Mouse (Mus musculus): ENCODE data around the gene Filip1l. TPM values are rescaled to one million over a fixed set of nuclear protein-coding genes. Genes with fewer than 3 reads are reported as not detected.

Filip1l gene
- polyA plus RNA-seq, 1 experiment from 2014 or later: 9.8 TPM

DNA sequence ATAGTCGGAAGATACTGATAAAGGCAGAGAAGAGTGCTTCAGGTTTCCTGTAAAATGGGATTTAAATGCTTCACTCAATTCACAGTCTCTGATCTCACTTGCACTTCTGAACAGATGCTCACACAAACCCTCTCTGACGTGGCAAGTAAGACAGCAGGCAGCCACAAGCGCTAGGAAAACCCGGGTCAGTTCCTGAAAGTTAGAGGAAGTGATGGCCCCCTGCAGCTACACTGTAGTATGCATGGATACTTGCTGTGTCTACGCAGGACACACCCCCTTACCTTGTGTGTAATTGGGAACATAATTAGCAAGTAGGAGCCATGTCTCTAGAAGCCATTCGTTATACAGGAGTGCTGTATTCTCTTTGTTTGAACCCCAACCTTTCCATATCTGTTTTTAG, 129.4 kb downstream of the Filip1l start:
- H3K9me3 ChIP-seq (replicated peaks): no peaks in the 10 kb centered on the region
- no peak for ATAC-seq (ENCODE audit: low FRiP score)
- no peaks in the 10 kb centered on the region for H3K4me1 ChIP-seq
- WGBS: 54% methylated on average over 6 of the region's 6 CpGs
- no peaks in the 10 kb centered on the region for H3K27me3 ChIP-seq
- no peak overlapping the region for H3K27ac ChIP-seq
- no peak overlapping the region for H3K9ac ChIP-seq
- no peak overlapping the region for H3K4me2 ChIP-seq (replicated peaks)
- no peaks in the 10 kb centered on the region for H3K36me3 ChIP-seq
- no peak overlapping the region for H3K4me3 ChIP-seq

- no peak for ATAC-seq (ENCODE audit: low FRiP score)
- WGBS: 80% methylated on average over 4 of the region's 4 CpGs
- Histone ChIP-seq H3K4me2 (replicated peaks) (no peak overlapping the region), H3K27ac (no peak overlapping the region), H3K36me3 (no peaks in the 10 kb centered on the region), H3K4me1 (no peaks in the 10 kb centered on the region), H3K27me3 (no peaks in the 10 kb centered on the region), H3K4me3 (no peak overlapping the region), H3K9ac (no peak overlapping the region), H3K9me3 (replicated peaks) (no peaks in the 10 kb centered on the region)
These were observed 130.0 kb downstream of the Filip1l start for GRCm38 (mm10) chr16:57482911-57483310.

DNA sequence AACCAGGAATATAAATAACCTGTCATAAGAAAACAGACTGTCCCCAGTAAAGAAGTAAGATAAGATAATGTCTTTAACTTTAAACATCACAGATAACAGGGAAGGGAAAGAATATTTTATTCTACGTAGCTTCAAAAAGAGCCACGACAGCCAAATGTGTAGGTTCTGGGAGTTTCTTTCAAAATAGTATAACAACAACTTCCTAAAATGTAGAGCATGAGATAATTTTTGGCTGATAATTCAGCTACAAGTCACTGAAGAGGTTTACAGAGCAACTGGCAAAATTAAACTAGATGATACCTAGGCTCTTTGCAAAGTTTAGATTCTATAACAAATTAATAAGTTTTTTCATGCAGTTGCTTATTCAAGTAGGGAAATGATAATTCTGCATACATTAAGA, 130.6 kb downstream of the Filip1l start:
- Histone ChIP-seq H3K4me3 (no peak overlapping the region), H3K4me2 (replicated peaks) (no peak overlapping the region), H3K9me3 (replicated peaks) (no peaks in the 10 kb centered on the region), H3K27ac (no peak overlapping the region), H3K4me1 (no peaks in the 10 kb centered on the region), H3K9ac (no peak overlapping the region), H3K36me3 (no peaks in the 10 kb centered on the region), H3K27me3 (no peaks in the 10 kb centered on the region)
- ATAC-seq (ENCODE audit: low FRiP score): no peak
- WGBS: 96% methylated on average over 2 of the region's 2 CpGs

DNA sequence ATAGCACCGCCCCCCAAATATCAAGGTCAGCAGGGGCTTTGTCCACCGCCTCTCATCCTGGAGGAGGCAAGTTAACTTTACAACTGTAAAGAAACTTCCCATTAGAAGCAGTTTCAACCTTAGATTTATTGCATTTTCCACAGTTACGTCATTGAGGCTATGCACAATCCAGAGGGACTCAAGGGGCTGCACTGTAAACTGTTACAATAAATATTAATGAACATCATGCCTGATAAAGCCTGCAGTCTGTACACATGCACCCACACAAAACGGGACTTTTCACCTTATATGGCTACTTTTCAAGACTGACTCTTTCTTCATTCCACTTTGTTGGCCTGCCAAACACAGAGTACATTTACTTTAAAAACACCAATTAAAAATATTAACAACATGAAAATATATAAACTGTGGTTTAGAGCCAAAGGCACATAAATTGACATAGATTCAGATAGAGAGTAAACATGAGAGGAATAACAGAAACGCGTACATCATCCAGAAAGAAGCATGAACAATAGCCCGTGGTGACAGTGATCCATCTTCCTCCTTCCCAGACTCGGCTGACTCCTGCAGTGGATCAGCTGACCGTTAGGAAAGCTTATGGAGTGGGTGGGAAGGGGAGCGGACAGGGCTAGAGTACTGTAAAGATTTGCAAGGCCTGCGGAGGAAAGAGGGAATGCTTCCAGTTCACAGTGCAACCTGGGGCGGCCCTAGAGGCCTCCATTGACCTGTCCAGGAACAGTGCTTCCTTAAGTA, 131.3 kb downstream of the Filip1l start:
- H3K9ac ChIP-seq: no peak overlapping the region
- H3K4me2 ChIP-seq (replicated peaks): no peak overlapping the region
- no peaks in the 10 kb centered on the region for H3K27me3 ChIP-seq
- H3K27ac ChIP-seq: no peak overlapping the region
- peak; percentile 33; the same call in 1 of the 2 replicates for ATAC-seq (ENCODE audit: low FRiP score)
- no peaks in the 10 kb centered on the region for H3K4me1 ChIP-seq
- no peaks in the 10 kb centered on the region for H3K9me3 ChIP-seq (replicated peaks)
- WGBS: 58% methylated on average over 12 of the region's 12 CpGs
- no peaks in the 10 kb centered on the region for H3K36me3 ChIP-seq
- no peak overlapping the region for H3K4me3 ChIP-seq

DNA sequence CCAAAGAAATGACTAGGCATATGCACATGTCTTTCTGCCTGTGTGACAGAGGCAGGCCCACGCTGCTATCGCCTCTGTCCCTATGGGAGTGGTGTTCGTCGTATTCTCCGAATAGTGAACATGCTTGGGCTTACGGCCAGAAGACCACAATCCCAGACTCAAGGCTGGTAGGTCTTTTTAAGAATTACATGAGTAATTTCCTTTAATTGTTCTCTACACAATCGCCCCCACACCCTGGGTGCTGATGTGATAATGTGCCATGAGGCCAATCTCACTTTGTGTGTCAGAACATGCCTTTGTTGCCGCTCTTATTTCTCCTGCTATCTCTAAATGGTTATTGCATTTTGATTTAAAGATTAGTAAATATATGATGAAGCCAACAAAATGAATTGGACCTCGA, 132.4 kb downstream of the Filip1l start:
- Histone ChIP-seq H3K27me3 (no peaks in the 10 kb centered on the region), H3K9ac (no peak overlapping the region), H3K36me3 (no peaks in the 10 kb centered on the region), H3K27ac (no peak overlapping the region), H3K4me3 (no peak overlapping the region), H3K4me2 (replicated peaks) (no peak overlapping the region), H3K9me3 (replicated peaks) (no peaks in the 10 kb centered on the region), H3K4me1 (no peaks in the 10 kb centered on the region)
- 81% methylated on average over 9 of the region's 9 CpGs for WGBS
- no peak for ATAC-seq (ENCODE audit: low FRiP score)

GRCm38 (mm10) chr16:57486266-57486665, 133.4 kb downstream of the Filip1l start:
- ATAC-seq (ENCODE audit: low FRiP score): no peak
- Histone ChIP-seq H3K27ac (no peak overlapping the region), H3K9ac (no peak overlapping the region), H3K36me3 (no peaks in the 10 kb centered on the region), H3K4me3 (no peak overlapping the region), H3K27me3 (no peaks in the 10 kb centered on the region), H3K9me3 (replicated peaks) (no peaks in the 10 kb centered on the region), H3K4me1 (no peaks in the 10 kb centered on the region), H3K4me2 (replicated peaks) (no peak overlapping the region)
- WGBS: 89% methylated on average over 5 of the region's 5 CpGs

- no peaks in the 10 kb centered on the region for H3K27me3 ChIP-seq
- H3K9ac ChIP-seq: no peak overlapping the region
- no peaks in the 10 kb centered on the region for H3K4me1 ChIP-seq
- no peak for ATAC-seq (ENCODE audit: low FRiP score)
- no peak overlapping the region for H3K4me3 ChIP-seq
- H3K9me3 ChIP-seq (replicated peaks): no peaks in the 10 kb centered on the region
- no peaks in the 10 kb centered on the region for H3K36me3 ChIP-seq
- no peak overlapping the region for H3K27ac ChIP-seq
- no peak overlapping the region for H3K4me2 ChIP-seq (replicated peaks)
These were observed 135.8 kb downstream of the Filip1l start for GRCm38 (mm10) chr16:57488661-57489060.

- no peak for ATAC-seq (ENCODE audit: low FRiP score)
- Histone ChIP-seq H3K9me3 (replicated peaks) (no peaks in the 10 kb centered on the region), H3K4me1 (no peaks in the 10 kb centered on the region), H3K4me3 (no peak overlapping the region), H3K36me3 (no peaks in the 10 kb centered on the region), H3K9ac (no peak overlapping the region), H3K4me2 (replicated peaks) (no peak overlapping the region), H3K27ac (no peak overlapping the region), H3K27me3 (no peaks in the 10 kb centered on the region)
- WGBS: 91% methylated on average over 8 of the region's 8 CpGs
These were observed 137.8 kb downstream of the Filip1l start for GRCm38 (mm10) chr16:57490691-57491090.

GRCm38 (mm10) chr16:57491853-57492252, 139.0 kb downstream of the Filip1l start:
- H3K27ac ChIP-seq: no peak overlapping the region
- 92% methylated on average over 4 of the region's 4 CpGs for WGBS
- no peak for ATAC-seq (ENCODE audit: low FRiP score)
- no peak overlapping the region for H3K4me3 ChIP-seq
- H3K27me3 ChIP-seq: no peaks in the 10 kb centered on the region
- H3K4me2 ChIP-seq (replicated peaks): no peak overlapping the region
- no peaks in the 10 kb centered on the region for H3K9me3 ChIP-seq (replicated peaks)
- no peak overlapping the region for H3K9ac ChIP-seq
- no peaks in the 10 kb centered on the region for H3K36me3 ChIP-seq
- H3K4me1 ChIP-seq: peaks cover 5% of the 10 kb centered on the region

DNA sequence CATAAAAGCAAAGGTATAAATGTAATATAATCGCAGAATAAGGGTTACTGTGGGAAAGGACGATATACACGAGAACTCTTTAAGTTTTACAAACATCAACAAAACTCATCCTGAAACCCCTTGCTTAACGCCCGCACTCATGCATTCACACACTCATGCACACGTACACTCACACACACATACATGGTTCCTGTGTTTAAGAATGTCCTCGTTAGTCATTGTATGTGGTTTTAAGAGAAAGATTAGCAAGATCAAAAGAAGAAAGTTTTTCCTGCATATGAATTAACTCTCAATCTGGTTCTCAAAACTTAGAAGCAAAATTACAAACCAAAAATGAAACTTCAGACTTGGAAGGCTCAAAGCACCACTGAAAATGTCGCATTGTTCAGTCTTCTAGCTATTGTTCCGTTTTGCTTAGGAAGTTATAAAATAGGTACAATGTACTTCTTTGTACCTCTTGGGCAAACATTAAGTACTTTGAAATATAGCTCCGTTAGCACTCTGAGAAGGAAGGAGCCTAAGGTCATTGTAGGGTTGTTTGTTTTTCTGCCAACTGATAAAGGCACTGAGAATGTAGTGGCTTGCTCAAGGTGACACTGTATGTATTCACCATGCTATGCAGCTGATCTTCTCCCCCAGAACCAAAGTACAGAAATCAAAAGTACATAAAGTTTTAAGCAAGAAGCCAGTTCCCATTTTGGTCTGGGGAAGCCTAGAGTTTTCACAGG, 142.7 kb downstream of the Filip1l start:
- Histone ChIP-seq H3K36me3 (no peaks in the 10 kb centered on the region), H3K27ac (no peak overlapping the region), H3K4me1 (peaks cover 7% of the 10 kb centered on the region), H3K4me3 (no peak overlapping the region), H3K4me2 (replicated peaks) (no peak overlapping the region), H3K9me3 (replicated peaks) (no peaks in the 10 kb centered on the region), H3K27me3 (no peaks in the 10 kb centered on the region), H3K9ac (no peak overlapping the region)
- ATAC-seq (ENCODE audit: low FRiP score): no peak
- 89% methylated on average over 10 of the region's 10 CpGs for WGBS

- no peaks in the 10 kb centered on the region for H3K9me3 ChIP-seq (replicated peaks)
- no peak overlapping the region for H3K4me2 ChIP-seq (replicated peaks)
- H3K27me3 ChIP-seq: no peaks in the 10 kb centered on the region
- H3K36me3 ChIP-seq: no peaks in the 10 kb centered on the region
- peaks cover 7% of the 10 kb centered on the region for H3K4me1 ChIP-seq
- ATAC-seq (ENCODE audit: low FRiP score): peak; percentile 81
- WGBS: 45% methylated on average over 10 of the region's 10 CpGs
- no peak overlapping the region for H3K27ac ChIP-seq
- no peak overlapping the region for H3K9ac ChIP-seq
- H3K4me3 ChIP-seq: no peak overlapping the region
These were observed 143.7 kb downstream of the Filip1l start for GRCm38 (mm10) chr16:57496437-57497173.

- H3K9ac ChIP-seq: no peak overlapping the region
These were observed 148.0 kb downstream of the Filip1l start for GRCm38 (mm10) chr16:57500851-57501250.

More at GRCm38 (mm10) chr16:57500851-57501250, 148.0 kb downstream of the Filip1l start:
- ATAC-seq (ENCODE audit: low FRiP score): no peak
- Histone ChIP-seq H3K9me3 (replicated peaks) (no peaks in the 10 kb centered on the region), H3K4me1 (peaks cover 9% of the 10 kb centered on the region), H3K27ac (no peak overlapping the region), H3K4me2 (replicated peaks) (no peak overlapping the region), H3K36me3 (no peaks in the 10 kb centered on the region), H3K4me3 (no peak overlapping the region), H3K27me3 (no peaks in the 10 kb centered on the region)
- 66% methylated on average over 3 of the region's 3 CpGs for WGBS

All from hindbrain, embryonic 12.5 days (tissue).